Mouse (Mus musculus) urinary bladder, postnatal 14 days (tissue): ENCODE results near the gene Prr13.

Experiments used
- DNase-seq: peaks from one replicate; pipeline ENCODE4 v3.0.0; 2021; ENCODE audit warnings: low spot score

Gene Prr13

GRCm38 (mm10) chr15:102505073-102505769 lies 46.4 kb downstream of the Prr13 start:
- DNase-seq = no peak

GRCm38 (mm10) chr15:102505770-102506463 lies 47.1 kb downstream of the Prr13 start:
- DNase-seq = no peak

GRCm38 (mm10) chr15:102506464-102506830 lies 47.6 kb downstream of the Prr13 start:
- no peak for DNase-seq

DNA sequence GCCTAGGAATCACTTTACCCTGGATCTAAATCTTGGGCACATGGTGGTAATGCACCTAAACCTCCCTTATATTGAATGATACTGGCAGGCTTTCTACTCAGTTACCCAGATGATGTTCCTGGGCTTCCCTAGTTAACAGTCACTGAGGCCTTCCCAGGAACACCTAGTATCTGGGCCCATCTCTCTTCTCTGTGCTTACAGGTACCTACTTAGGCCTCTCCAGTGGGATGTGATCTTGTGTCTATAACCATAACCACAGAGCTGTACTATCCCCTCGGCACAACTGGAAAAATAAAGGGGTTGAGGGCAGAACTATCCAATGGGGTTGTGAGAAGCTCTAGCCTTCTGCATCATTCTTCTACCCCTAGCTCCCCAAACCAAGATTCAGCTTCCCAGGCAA lies 48.0 kb downstream of the Prr13 start:
- no peak for DNase-seq

- no peak for DNase-seq
Measured at GRCm38 (mm10) chr15:102507561-102507960, 48.7 kb downstream of the Prr13 start.

DNA sequence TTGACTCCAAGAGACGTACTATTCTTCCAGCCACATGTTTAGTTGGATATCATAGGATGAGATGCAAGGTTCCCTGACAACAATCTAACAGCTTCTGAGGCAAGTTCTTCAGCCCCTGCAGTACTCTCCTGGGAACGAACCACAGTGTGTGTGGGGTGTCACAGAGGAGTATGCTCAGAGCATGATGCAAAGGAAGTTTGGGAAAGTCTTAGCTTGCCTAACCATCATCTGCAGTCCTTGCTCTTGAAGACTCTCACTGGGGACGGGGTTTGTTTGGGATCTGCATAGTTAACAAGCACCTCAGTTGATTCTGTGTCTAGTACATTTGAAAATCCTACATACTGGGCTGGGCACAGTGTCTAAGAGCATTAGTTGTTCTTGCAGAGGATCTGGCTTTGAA lies 49.5 kb downstream of the Prr13 start:
- DNase-seq = no peak

GRCm38 (mm10) chr15:102510110-102510509 lies 51.3 kb downstream of the Prr13 start:
- no peak for DNase-seq

DNA sequence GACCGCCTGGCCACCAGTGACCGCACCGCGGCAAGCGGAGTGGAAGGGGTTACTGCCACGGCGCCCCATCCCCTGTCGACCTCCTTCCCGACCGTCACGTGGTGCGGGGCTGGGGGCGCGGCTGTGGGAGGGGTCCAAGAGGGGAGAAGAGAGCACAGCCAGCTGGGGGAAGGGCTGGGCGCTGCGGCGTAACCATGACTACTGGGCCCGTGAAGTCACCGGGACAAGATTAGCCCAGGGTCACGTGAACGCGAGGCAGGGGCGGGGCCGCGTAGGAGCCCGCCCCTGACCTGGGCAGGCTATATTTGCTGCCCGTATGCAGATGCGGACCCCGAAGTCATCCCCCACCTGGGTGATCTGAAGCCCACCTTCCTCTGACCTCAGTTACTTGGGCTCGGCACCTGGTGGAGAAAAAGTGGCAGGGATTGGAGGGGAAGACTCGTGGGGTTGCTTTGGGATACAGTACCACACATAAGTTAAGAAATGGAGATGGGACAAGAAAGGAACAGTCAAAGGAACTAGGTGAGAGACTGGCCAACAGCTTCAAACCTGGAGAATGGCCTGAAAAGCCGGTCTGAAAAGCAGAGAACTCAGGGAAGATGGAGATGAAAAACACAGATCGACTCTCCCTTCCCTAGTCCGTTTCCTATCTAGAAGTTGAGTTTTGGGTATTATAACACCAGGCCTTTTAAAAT lies 51.9 kb downstream of the Prr13 start:
- DNase-seq = peak; percentile 85

GRCm38 (mm10) chr15:102511285-102511833 lies 52.5 kb downstream of the Prr13 start:
- DNase-seq = no peak

DNA sequence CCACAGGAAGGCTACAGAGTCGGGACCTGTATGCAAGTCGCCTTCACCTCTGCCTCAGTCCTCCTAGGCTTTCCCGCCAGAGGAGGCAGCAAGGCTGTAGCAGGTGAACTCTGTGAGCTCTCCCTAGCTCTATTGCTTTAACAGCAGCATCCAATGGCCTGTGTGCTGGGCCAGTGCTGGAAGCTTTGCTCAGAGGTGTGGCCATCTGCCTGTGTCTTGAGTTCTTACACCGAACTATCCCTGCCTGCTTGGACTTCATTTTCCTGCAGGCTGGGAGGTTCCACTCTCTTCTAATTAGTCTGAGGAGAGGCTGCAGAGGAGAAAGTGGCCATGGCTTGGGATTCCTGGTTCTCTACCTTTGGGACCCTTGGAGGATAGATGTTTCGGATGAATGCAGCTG lies 53.2 kb downstream of the Prr13 start:
- DNase-seq = no peak
